Mouse (Mus musculus) small intestine, adult 2 months (tissue): ENCODE data around the gene Sephs1. TPM values are rescaled to one million over a fixed set of nuclear protein-coding genes. Genes with fewer than 3 reads are reported as not detected.

Experiments
- H3K27ac ChIP-seq: fragments of 200-500 bp; 2 replicates; pipeline ENCODE4 v1.5.1; 2012; ENCODE audit warnings: low read depth, low read length, control low read depth, inconsistent platforms; ENCODE audit not compliant: insufficient read depth
- H3K27me3 ChIP-seq: fragments of 200-500 bp; 2 replicates; pipeline ENCODE4 v1.6.1; 2012; ENCODE audit warnings: mild to moderate bottlenecking, moderate library complexity, low read length, inconsistent platforms; ENCODE audit not compliant: control insufficient read depth, insufficient read depth
- H3K36me3 ChIP-seq: fragments of 200-500 bp; 2 replicates; pipeline ENCODE4 v1.6.1; 2012; ENCODE audit warnings: mild to moderate bottlenecking, low read length, control low read depth, inconsistent platforms; ENCODE audit not compliant: control insufficient read depth, insufficient read depth
- H3K4me1 ChIP-seq: fragments of 200-500 bp; 2 replicates; pipeline ENCODE4 v1.6.1; 2012; ENCODE audit warnings: low read length, inconsistent platforms, mixed read lengths; ENCODE audit not compliant: control insufficient read depth, insufficient read depth, insufficient read length
- H3K4me3 ChIP-seq: fragments of 200-500 bp; 2 replicates; pipeline ENCODE4 v1.5.1; 2012; ENCODE audit warnings: low read depth, mild to moderate bottlenecking, control low read depth, inconsistent platforms, low read length, moderate library complexity
- CTCF ChIP-seq: fragments of 200-500 bp; IDR thresholded peaks from 2 replicates; pipeline ENCODE4 v1.5.1; 2012; ENCODE audit warnings: low read depth, mild to moderate bottlenecking, control low read depth, inconsistent platforms, low read length, moderate library complexity, mixed read lengths; ENCODE audit not compliant: insufficient replicate concordance, insufficient read length; ENCODE audit errors: extremely low read depth
- POLR2A ChIP-seq: fragments of 200-500 bp; IDR thresholded peaks from 2 replicates; pipeline ENCODE4 v1.6.1; 2012; ENCODE audit warnings: low read depth, mild to moderate bottlenecking, control low read depth, inconsistent platforms, low read length, moderate library complexity
- whole genome bisulfite sequencing: fragments of 180-500 bp; shearing (Covaris S2); methylation state at CpG from one replicate; pipeline ENCODE4 v1.1.7; 2018; 5-methylcytosine and 5-hydroxymethylcytosine counted together
- polyA plus RNA-seq: library from polyadenylated mRNA; depleted of rRNA; stranded (reverse); fragments of >200 nt; gene quantifications from 2 replicates; pipeline ENCODE4 v1.2.3, GENCODE M21; 2012

The Sephs1 gene
- polyA plus RNA-seq, 1 experiment = 12.1 TPM

GRCm38 (mm10) chr2:4907120-4907519 is 25.8 kb downstream of the Sephs1 start:
- peaks cover under 1% of the 10 kb centered on the region; the same call in 1 of the 2 replicates for H3K4me1 ChIP-seq
- 89% methylated on average over 6 of the region's 6 CpGs for WGBS
- peaks cover 32% of the 10 kb centered on the region for H3K36me3 ChIP-seq

GRCm38 (mm10) chr2:4907916-4908315 is 26.6 kb downstream of the Sephs1 start:
- Histone ChIP-seq H3K4me1 (no peaks in the 10 kb centered on the region), H3K27ac (no peak overlapping the region), H3K4me3 (no peak overlapping the region), H3K27me3 (no peaks in the 10 kb centered on the region), H3K36me3 (peaks cover 32% of the 10 kb centered on the region)
- 66% methylated on average over 7 of the region's 7 CpGs for WGBS
- no peak for TF ChIP-seq CTCF
- no peak for TF ChIP-seq POLR2A

More at GRCm38 (mm10) chr2:4907120-4907519, 25.8 kb downstream of the Sephs1 start:
- TF ChIP-seq CTCF (no peak), POLR2A (no peak)
- Histone ChIP-seq H3K27ac (no peak overlapping the region), H3K4me3 (no peak overlapping the region), H3K27me3 (no peaks in the 10 kb centered on the region)

GRCm38 (mm10) chr2:4908771-4909315 is 27.5 kb downstream of the Sephs1 start:
- H3K27ac ChIP-seq = no peak overlapping the region
- peaks cover 31% of the 10 kb centered on the region for H3K36me3 ChIP-seq
- no peak overlapping the region for H3K4me3 ChIP-seq
- no peaks in the 10 kb centered on the region for H3K4me1 ChIP-seq
- 95% methylated on average over 3 of the region's 3 CpGs for WGBS
- no peak for TF ChIP-seq POLR2A
- no peaks in the 10 kb centered on the region for H3K27me3 ChIP-seq

GRCm38 (mm10) chr2:4909909-4910308 is 28.5 kb downstream of the Sephs1 start:
- no peak for TF ChIP-seq POLR2A
- TF ChIP-seq CTCF = no peak
- no peaks in the 10 kb centered on the region for H3K27me3 ChIP-seq
- H3K4me3 ChIP-seq = no peak overlapping the region
- WGBS = 67% methylated on average over 6 of the region's 6 CpGs
- H3K27ac ChIP-seq = no peak overlapping the region
- no peaks in the 10 kb centered on the region for H3K4me1 ChIP-seq
- peaks cover 28% of the 10 kb centered on the region for H3K36me3 ChIP-seq

GRCm38 (mm10) chr2:4910521-4910920 is 29.2 kb downstream of the Sephs1 start:
- H3K27me3 ChIP-seq = no peaks in the 10 kb centered on the region
- 83% methylated on average over 4 of the region's 4 CpGs for whole genome bisulfite sequencing
- TF ChIP-seq CTCF = no peak
- no peak for TF ChIP-seq POLR2A

GRCm38 (mm10) chr2:4913949-4914348 is 32.6 kb downstream of the Sephs1 start:
- WGBS = 89% methylated on average over 7 of the region's 7 CpGs
- Histone ChIP-seq H3K4me1 (peaks cover 7% of the 10 kb centered on the region; the same call in 1 of the 2 replicates), H3K36me3 (0 out of 2 replicates have a peak, but pooled peaks cover 1% of the 10 kb centered on the region), H3K27ac (no peak overlapping the region), H3K4me3 (no peak overlapping the region), H3K27me3 (no peaks in the 10 kb centered on the region)
- no peak for TF ChIP-seq POLR2A
- no peak for TF ChIP-seq CTCF

More at GRCm38 (mm10) chr2:4910521-4910920, 29.2 kb downstream of the Sephs1 start:
- H3K4me1 ChIP-seq = no peaks in the 10 kb centered on the region
- peaks cover 24% of the 10 kb centered on the region for H3K36me3 ChIP-seq
- H3K4me3 ChIP-seq = no peak overlapping the region
- no peak overlapping the region for H3K27ac ChIP-seq

GRCm38 (mm10) chr2:4916037-4916436 is 34.7 kb downstream of the Sephs1 start:
- TF ChIP-seq POLR2A = no peak
- TF ChIP-seq CTCF = no peak
- peaks cover 13% of the 10 kb centered on the region; the same call in 1 of the 2 replicates for H3K4me1 ChIP-seq
- H3K4me3 ChIP-seq = no peak overlapping the region
- 70% methylated on average over 6 of the region's 6 CpGs for WGBS
- H3K27ac ChIP-seq = no peak overlapping the region
- no peaks in the 10 kb centered on the region for H3K36me3 ChIP-seq
- H3K27me3 ChIP-seq = no peaks in the 10 kb centered on the region
